Mouse (Mus musculus): ENCODE results near the gene Taf1c. TPM values are rescaled to one million over a fixed set of nuclear protein-coding genes. Genes with fewer than 3 reads are reported as not detected.

Taf1c gene
- polyA plus RNA-seq, 1 experiment from 2014 or later, result 11.8 TPM

DNA sequence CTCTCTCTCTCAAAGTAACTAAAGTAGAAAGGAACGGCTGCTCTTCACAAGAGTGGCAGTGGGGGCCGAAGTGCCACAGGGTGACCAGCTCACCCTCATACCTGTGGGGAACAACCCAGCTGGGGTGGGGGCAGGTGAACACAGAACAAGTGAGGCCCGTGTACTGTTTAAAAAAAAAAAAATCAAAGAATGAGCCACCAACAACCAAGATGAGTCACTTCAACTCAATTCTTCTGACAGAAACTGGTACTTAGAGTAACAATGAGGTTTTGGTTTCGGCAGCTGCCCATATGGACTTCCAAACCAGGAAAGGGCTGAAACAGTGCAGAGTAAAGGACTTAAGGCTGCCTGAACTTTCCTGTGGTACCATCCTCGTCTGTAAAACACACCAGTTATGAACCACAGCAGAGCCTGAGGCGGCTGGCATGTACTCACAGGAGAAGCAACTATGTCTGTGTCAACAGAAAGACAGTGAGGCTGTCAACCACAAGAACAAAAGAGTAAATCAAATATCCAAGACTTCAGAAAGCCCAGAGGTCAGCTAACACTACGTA, 56.4 kb downstream of the Taf1c start:
- Histone ChIP-seq H3K9ac (replicated peaks) (no peak overlapping the region), H3K4me3 (replicated peaks) (no peak overlapping the region), H3K4me2 (no peak overlapping the region), H3K9me3 (replicated peaks) (no peaks in the 10 kb centered on the region), H3K4me1 (0 out of 2 replicates have a peak, but pooled peaks cover 5% of the 10 kb centered on the region), H3K27ac (replicated peaks) (no peak overlapping the region), H3K36me3 (peaks cover 29% of the 10 kb centered on the region), H3K27me3 (replicated peaks) (no peaks in the 10 kb centered on the region)
- ATAC-seq (ENCODE audit: low FRiP score), result no peak
- 88% methylated on average over 7 of the region's 7 CpGs for WGBS

Other genes with a start within 250 kb of the Taf1c start
- 15.8 and 16.0 TPM in 2 replicates for gene Mlycd, start 210.3 kb downstream of the Taf1c start, polyA plus RNA-seq (2015; fragmentation: Nextera tagmentation; extraction: Ambion mirVana)
- gene Osgin1, start 171.1 kb downstream of the Taf1c start, polyA plus RNA-seq (2015; fragmentation: Nextera tagmentation; extraction: Ambion mirVana), result 0.35 and 0.82 TPM in 2 replicates
- gene Necab2, start 158.5 kb downstream of the Taf1c start, polyA plus RNA-seq (2015; fragmentation: Nextera tagmentation; extraction: Ambion mirVana), result 35.3 and 45.3 TPM in 2 replicates
- not detected in 2 replicates for gene Slc38a8, start 103.5 kb downstream of the Taf1c start, polyA plus RNA-seq (2015; fragmentation: Nextera tagmentation; extraction: Ambion mirVana)
- 48.5 and 62.4 TPM in 2 replicates for gene Mbtps1, start 46.5 kb downstream of the Taf1c start, polyA plus RNA-seq (2015; fragmentation: Nextera tagmentation; extraction: Ambion mirVana)
- 129 and 137 TPM in 2 replicates for gene Hsdl1, start 30.0 kb downstream of the Taf1c start, polyA plus RNA-seq (2015; fragmentation: Nextera tagmentation; extraction: Ambion mirVana)
- gene Dnaaf1, start 30.0 kb downstream of the Taf1c start, polyA plus RNA-seq (2015; fragmentation: Nextera tagmentation; extraction: Ambion mirVana), result 0.20 and 0.45 TPM in 2 replicates
- 0.10 and 0.11 TPM in 2 replicates for gene Adad2, start 7.5 kb upstream of the Taf1c start, polyA plus RNA-seq (2015; fragmentation: Nextera tagmentation; extraction: Ambion mirVana)
- gene Kcng4, start 30.5 kb upstream of the Taf1c start, polyA plus RNA-seq (2015; fragmentation: Nextera tagmentation; extraction: Ambion mirVana), result 0.09 and 0.14 TPM in 2 replicates
- 5.9 and 6.2 TPM in 2 replicates for gene Wfdc1, start 61.1 kb upstream of the Taf1c start, polyA plus RNA-seq (2015; fragmentation: Nextera tagmentation; extraction: Ambion mirVana)
- 0.36 and 0.41 TPM in 2 replicates for gene Atp2c2, start 94.8 kb upstream of the Taf1c start, polyA plus RNA-seq (2015; fragmentation: Nextera tagmentation; extraction: Ambion mirVana)
- 10.0 and 12.0 TPM in 2 replicates for gene Tldc1, start 173.2 kb upstream of the Taf1c start, polyA plus RNA-seq (2015; fragmentation: Nextera tagmentation; extraction: Ambion mirVana)
- 104 and 158 TPM in 2 replicates for gene Cotl1, start 235.3 kb upstream of the Taf1c start, polyA plus RNA-seq (2015; fragmentation: Nextera tagmentation; extraction: Ambion mirVana)

Measured in neural tube, embryonic 15.5 days (tissue).